Mouse (Mus musculus): ENCODE measurements around the gene Enho. TPM values are rescaled to one million over a fixed set of nuclear protein-coding genes. Genes with fewer than 3 reads are reported as not detected.
A peak's percentile ranks its signal among the peaks of the same experiment; 100 is the strongest.

Gene Enho
- total and polyA plus RNA-seq, 2 experiments from 2014 or later: 141 to 205 TPM

DNA sequence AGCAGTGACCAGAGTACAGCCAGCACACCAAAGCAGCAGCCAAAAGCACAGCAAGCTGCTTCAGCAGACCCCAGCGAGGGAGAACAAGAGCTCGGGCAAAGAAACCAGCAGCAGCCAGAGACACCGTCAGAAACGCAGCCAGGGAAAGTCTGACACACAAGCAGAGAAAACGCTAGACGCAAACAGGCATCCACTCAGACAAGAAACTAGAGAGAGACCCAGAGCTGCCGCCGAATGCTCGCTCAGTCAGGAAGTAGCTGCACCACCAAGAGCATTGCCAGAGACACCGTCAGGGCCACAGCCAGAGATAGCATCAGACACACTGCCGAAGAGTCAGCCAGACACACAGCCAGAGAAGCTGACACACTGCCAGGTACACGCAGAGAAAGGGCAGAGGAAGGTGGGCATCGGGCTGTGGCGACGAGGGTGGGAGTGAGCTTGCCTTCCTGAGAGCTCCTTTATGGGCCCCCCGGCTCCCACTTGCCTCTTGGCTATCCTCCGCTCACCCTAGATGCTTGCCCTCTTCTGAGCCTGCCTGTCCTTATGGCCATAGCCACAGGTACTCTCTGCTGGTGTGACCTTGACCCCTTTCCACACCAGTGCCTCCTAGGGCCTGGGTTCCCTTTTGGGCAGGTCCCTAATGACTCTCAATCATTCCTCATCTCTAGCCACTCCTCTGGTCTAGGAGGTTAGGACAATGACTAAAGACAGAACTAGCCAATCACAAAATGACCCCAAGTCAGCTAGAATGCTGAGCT, 36.3 kb upstream of the Enho start:
- peak overlapping the region; percentile 67 for H3K27ac ChIP-seq
- TF ChIP-seq CTCF (IDR thresholded peaks at IDR 0.05; ENCODE audit: low read depth): no peak
- peak; percentile 60 for DNase-seq (ENCODE audit: low spot score)
- H3K4me3 ChIP-seq (ENCODE audit: low read length): no peak overlapping the region
- H3K9me3 ChIP-seq (ENCODE audit: low read length): no peaks in the 10 kb centered on the region
- WGBS: 37% methylated on average over 17 of the region's 17 CpGs
- H3K4me1 ChIP-seq (ENCODE audit: insufficient read depth, low read length): peaks cover 35% of the 10 kb centered on the region
- 0 out of 2 replicates have a peak overlapping the region, but pooled peaks have one; percentile 8 for H3K4me2 ChIP-seq (ENCODE audit: low read depth, low read length)
- no peaks in the 10 kb centered on the region for H3K27me3 ChIP-seq (ENCODE audit: insufficient read depth, low read length)
- no peaks in the 10 kb centered on the region for H3K36me3 ChIP-seq (ENCODE audit: insufficient read depth, low read length)
- peak overlapping the region; percentile 39 for H3K9ac ChIP-seq (replicated peaks; ENCODE audit: low read length)
- ATAC-seq: 0 out of 2 replicates have a peak, but pooled peaks have one; percentile 21

DNA sequence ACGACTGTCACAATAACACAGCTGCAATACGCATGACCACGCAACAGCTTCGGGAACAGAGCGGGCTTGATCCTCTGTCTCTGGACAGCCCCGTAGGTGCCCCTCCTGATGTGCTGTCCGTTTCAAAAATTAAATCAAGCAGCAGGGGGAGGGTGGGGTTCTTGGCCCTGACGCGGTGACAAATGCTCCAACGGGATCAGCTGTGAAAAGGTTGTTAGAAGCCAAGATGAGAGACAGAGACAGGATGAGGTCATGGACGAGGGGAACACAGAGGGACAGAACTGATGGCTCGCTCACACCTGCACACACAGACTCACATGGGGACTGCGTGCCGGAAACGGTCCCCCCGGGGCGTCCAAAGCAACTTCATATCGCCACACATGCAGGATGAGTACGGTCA, 33.1 kb upstream of the Enho start:
- 44% methylated on average over 19 of the region's 19 CpGs for WGBS
- H3K4me3 ChIP-seq (ENCODE audit: low read length): no peak overlapping the region
- peaks cover 6% of the 10 kb centered on the region; the same call in 1 of the 2 replicates for H3K36me3 ChIP-seq (ENCODE audit: insufficient read depth, low read length)
- no peak for DNase-seq (ENCODE audit: low spot score)
- H3K4me1 ChIP-seq (ENCODE audit: insufficient read depth, low read length): peaks cover 35% of the 10 kb centered on the region
- no peak overlapping the region for H3K4me2 ChIP-seq (ENCODE audit: low read depth, low read length)
- H3K27ac ChIP-seq: no peak overlapping the region
- no peaks in the 10 kb centered on the region for H3K9me3 ChIP-seq (ENCODE audit: low read length)
- no peak for TF ChIP-seq CTCF (IDR thresholded peaks at IDR 0.05; ENCODE audit: low read depth)
- no peaks in the 10 kb centered on the region for H3K27me3 ChIP-seq (ENCODE audit: insufficient read depth, low read length)
- ATAC-seq: no peak
- H3K9ac ChIP-seq (replicated peaks; ENCODE audit: low read length): no peak overlapping the region

- Histone ChIP-seq H3K4me1 (ENCODE audit: insufficient read depth, low read length) (peaks cover 35% of the 10 kb centered on the region), H3K9ac (replicated peaks; ENCODE audit: low read length) (0 out of 2 replicates have a peak overlapping the region, but pooled peaks have one; percentile 35), H3K27me3 (ENCODE audit: insufficient read depth, low read length) (no peaks in the 10 kb centered on the region), H3K36me3 (ENCODE audit: insufficient read depth, low read length) (peaks cover 8% of the 10 kb centered on the region), H3K9me3 (ENCODE audit: low read length) (no peaks in the 10 kb centered on the region), H3K4me2 (ENCODE audit: low read depth, low read length) (no peak overlapping the region), H3K4me3 (ENCODE audit: low read length) (no peak overlapping the region), H3K27ac (no peak overlapping the region)
- ATAC-seq (peak; percentile 0; the same call in 1 of the 2 replicates), DNase-seq (ENCODE audit: low spot score) (no peak)
- WGBS: 22% methylated on average over 8 of the region's 8 CpGs
- TF ChIP-seq CTCF (IDR thresholded peaks at IDR 0.05; ENCODE audit: low read depth): no peak
Measured at GRCm38 (mm10) chr4:41672522-41672963, 32.4 kb upstream of the Enho start.

- no peaks in the 10 kb centered on the region for H3K9me3 ChIP-seq (ENCODE audit: low read length)
- 10% methylated on average over 8 of the region's 8 CpGs for WGBS
- TF ChIP-seq CTCF (IDR thresholded peaks at IDR 0.05; ENCODE audit: low read depth): no peak
- 0 out of 2 replicates have a peak overlapping the region, but pooled peaks have one; percentile 35 for H3K9ac ChIP-seq (replicated peaks; ENCODE audit: low read length)
- H3K27me3 ChIP-seq (ENCODE audit: insufficient read depth, low read length): no peaks in the 10 kb centered on the region
- no peak overlapping the region for H3K27ac ChIP-seq
- H3K4me1 ChIP-seq (ENCODE audit: insufficient read depth, low read length): peaks cover 30% of the 10 kb centered on the region
- H3K36me3 ChIP-seq (ENCODE audit: insufficient read depth, low read length): peaks cover 9% of the 10 kb centered on the region
- no peak overlapping the region for H3K4me3 ChIP-seq (ENCODE audit: low read length)
- no peak overlapping the region for H3K4me2 ChIP-seq (ENCODE audit: low read depth, low read length)
- peak; percentile 49 for DNase-seq (ENCODE audit: low spot score)
- ATAC-seq: peak; percentile 30
Measured at GRCm38 (mm10) chr4:41671963-41672480, 31.9 kb upstream of the Enho start.

DNA sequence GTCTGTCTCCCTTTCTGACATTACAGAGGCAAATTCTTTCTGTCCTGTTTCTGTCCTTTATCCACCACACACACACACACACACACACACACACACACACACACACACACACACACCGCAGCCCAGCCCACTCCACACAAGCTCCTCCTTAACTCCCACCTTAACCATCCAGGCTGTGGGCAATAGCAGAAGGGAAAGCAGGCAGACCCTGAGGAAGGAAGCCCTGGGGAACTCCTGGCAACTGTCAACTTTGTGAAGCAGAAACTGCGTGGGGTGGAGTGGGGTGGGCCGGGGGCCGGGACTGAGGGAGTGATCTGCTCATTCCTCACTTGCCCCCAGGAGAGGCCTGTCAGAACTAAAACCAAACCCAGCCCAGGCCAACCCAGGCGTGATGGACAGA, 31.4 kb upstream of the Enho start:
- no peak for DNase-seq (ENCODE audit: low spot score)
- TF ChIP-seq CTCF (IDR thresholded peaks at IDR 0.05; ENCODE audit: low read depth): no peak
- no peak overlapping the region for H3K4me2 ChIP-seq (ENCODE audit: low read depth, low read length)
- ATAC-seq: no peak
- no peak overlapping the region for H3K9ac ChIP-seq (replicated peaks; ENCODE audit: low read length)
- no peaks in the 10 kb centered on the region for H3K9me3 ChIP-seq (ENCODE audit: low read length)
- H3K4me1 ChIP-seq (ENCODE audit: insufficient read depth, low read length): peaks cover 25% of the 10 kb centered on the region
- H3K27me3 ChIP-seq (ENCODE audit: insufficient read depth, low read length): no peaks in the 10 kb centered on the region
- H3K4me3 ChIP-seq (ENCODE audit: low read length): no peak overlapping the region
- peaks cover 9% of the 10 kb centered on the region for H3K36me3 ChIP-seq (ENCODE audit: insufficient read depth, low read length)
- H3K27ac ChIP-seq: no peak overlapping the region
- 42% methylated on average over 5 of the region's 5 CpGs for WGBS

- H3K9me3 ChIP-seq (ENCODE audit: low read length): no peaks in the 10 kb centered on the region
- no peak overlapping the region for H3K27ac ChIP-seq
- no peak overlapping the region for H3K9ac ChIP-seq (replicated peaks; ENCODE audit: low read length)
- WGBS: 88% methylated on average over 18 of the region's 18 CpGs
- H3K36me3 ChIP-seq (ENCODE audit: insufficient read depth, low read length): peaks cover 9% of the 10 kb centered on the region
- H3K4me2 ChIP-seq (ENCODE audit: low read depth, low read length): no peak overlapping the region
- H3K4me1 ChIP-seq (ENCODE audit: insufficient read depth, low read length): peaks cover 19% of the 10 kb centered on the region
- no peak overlapping the region for H3K4me3 ChIP-seq (ENCODE audit: low read length)
- DNase-seq (ENCODE audit: low spot score) (no peak), ATAC-seq (no peak)
- no peak for TF ChIP-seq CTCF (IDR thresholded peaks at IDR 0.05; ENCODE audit: low read depth)
- H3K27me3 ChIP-seq (ENCODE audit: insufficient read depth, low read length): no peaks in the 10 kb centered on the region
Measured at GRCm38 (mm10) chr4:41670836-41671235, 30.7 kb upstream of the Enho start.

DNA sequence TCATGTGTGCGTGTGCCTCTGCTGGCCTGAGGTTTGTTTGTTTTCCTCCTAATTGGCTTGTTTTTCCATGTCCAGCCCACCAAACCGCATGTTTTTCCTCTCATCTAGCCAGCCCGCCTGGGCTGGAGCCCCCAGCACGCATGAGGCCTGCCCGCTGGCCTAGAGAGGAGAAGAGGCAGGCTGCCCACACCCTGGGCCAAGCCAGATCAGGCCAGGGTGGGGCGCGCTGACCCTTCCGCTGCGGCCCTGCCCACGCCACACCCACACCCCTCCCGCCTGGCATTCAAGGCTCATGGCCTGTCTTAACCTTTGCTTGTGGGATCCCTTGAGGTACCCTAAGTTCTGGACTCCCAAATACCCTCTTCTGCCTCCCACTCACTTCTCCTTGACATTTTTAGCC, 26.5 kb upstream of the Enho start:
- H3K9ac ChIP-seq (replicated peaks; ENCODE audit: low read length): no peak overlapping the region
- 70% methylated on average over 11 of the region's 11 CpGs for WGBS
- no peak for TF ChIP-seq CTCF (IDR thresholded peaks at IDR 0.05; ENCODE audit: low read depth)
- H3K4me3 ChIP-seq (ENCODE audit: low read length): no peak overlapping the region
- peaks cover 6% of the 10 kb centered on the region; the same call in 1 of the 2 replicates for H3K4me1 ChIP-seq (ENCODE audit: insufficient read depth, low read length)
- H3K9me3 ChIP-seq (ENCODE audit: low read length): no peaks in the 10 kb centered on the region
- no peak overlapping the region for H3K27ac ChIP-seq
- peaks cover 9% of the 10 kb centered on the region for H3K36me3 ChIP-seq (ENCODE audit: insufficient read depth, low read length)
- H3K27me3 ChIP-seq (ENCODE audit: insufficient read depth, low read length): no peaks in the 10 kb centered on the region
- H3K4me2 ChIP-seq (ENCODE audit: low read depth, low read length): no peak overlapping the region
- ATAC-seq (no peak), DNase-seq (ENCODE audit: low spot score) (no peak)

Data from hindbrain, postnatal 0 days (tissue).